Mouse (Mus musculus) activated CD4-positive, CD25-positive, alpha-beta regulatory T cell, adult 9 weeks (primary cell): ENCODE data around the gene Gm21319. TPM values are rescaled to one million over a fixed set of nuclear protein-coding genes. Genes with fewer than 3 reads are reported as not detected.

Source experiments
- polyA plus RNA-seq: library from polyadenylated mRNA; unstranded; fragments of 100-300 nt; shearing (Covaris generic); gene quantifications from one replicate; pipeline ENCODE4 v1.2.1, GENCODE M21; 2017

Gm21319 gene
- not detected for polyA plus RNA-seq

GRCm38 (mm10) chr12:87775655-87776054, at the start of gene Gm21319:
Gm21319 (minus strand) TSS chr12:87775755.

DNA sequence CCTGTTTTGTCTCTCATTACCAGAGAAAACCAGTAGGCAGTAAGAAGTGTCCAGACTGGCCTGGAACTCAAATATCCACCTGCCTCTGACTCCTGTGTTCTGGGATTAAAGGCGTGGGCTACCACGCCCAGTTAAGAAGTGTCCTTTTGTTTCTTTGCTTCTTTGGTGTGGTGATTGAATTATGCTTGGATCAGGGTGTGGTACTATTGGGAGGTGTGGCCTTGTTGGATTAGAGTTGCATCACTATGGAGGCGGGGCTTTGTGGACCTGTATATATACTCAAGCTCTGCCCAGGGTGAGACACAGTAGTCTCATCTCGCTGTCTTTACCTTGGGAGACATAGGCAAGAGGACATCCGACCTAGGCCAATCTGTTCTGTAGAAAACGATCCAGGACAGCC, 40.7 kb upstream of the Gm21319 start, which contains the start of gene BB287469:
BB287469 (plus strand) TSS at position 301 of the 400 bp plus-strand sequence.

GRCm38 (mm10) chr12:87795212-87795611, 19.7 kb upstream of the Gm21319 start, which contains the start of gene Gm21936:
Gm21936 (plus strand) TSS chr12:87795512.

Other genes starting within 250 kb of the Gm21319 start
- gene Oog1, start 173.1 kb downstream of the Gm21319 start, polyA plus RNA-seq, result not detected
- not detected for gene Gm4027, start 156.9 kb downstream of the Gm21319 start, polyA plus RNA-seq
- not detected for gene Gm16381, start 131.1 kb downstream of the Gm21319 start, polyA plus RNA-seq
- not detected for gene Gm21936, start 19.8 kb upstream of the Gm21319 start, polyA plus RNA-seq
- not detected for gene BB287469, start 40.8 kb upstream of the Gm21319 start, polyA plus RNA-seq
- gene Gm2001, start 66.6 kb upstream of the Gm21319 start, polyA plus RNA-seq, result not detected
- not detected for gene Gm2016, start 98.3 kb upstream of the Gm21319 start, polyA plus RNA-seq
- gene Gm2022, start 119.6 kb upstream of the Gm21319 start, polyA plus RNA-seq, result not detected
- gene Gm2035, start 144.1 kb upstream of the Gm21319 start, polyA plus RNA-seq, result not detected
- gene Gm2042, start 178.3 kb upstream of the Gm21319 start, polyA plus RNA-seq, result not detected
- gene Gm2075, start 236.1 kb upstream of the Gm21319 start, polyA plus RNA-seq, result not detected
- not detected for gene Gm6803, start 243.0 kb upstream of the Gm21319 start, polyA plus RNA-seq